Mouse (Mus musculus): Measurements from ENCODE around the gene Htr1d.

Htr1d gene

DNA sequence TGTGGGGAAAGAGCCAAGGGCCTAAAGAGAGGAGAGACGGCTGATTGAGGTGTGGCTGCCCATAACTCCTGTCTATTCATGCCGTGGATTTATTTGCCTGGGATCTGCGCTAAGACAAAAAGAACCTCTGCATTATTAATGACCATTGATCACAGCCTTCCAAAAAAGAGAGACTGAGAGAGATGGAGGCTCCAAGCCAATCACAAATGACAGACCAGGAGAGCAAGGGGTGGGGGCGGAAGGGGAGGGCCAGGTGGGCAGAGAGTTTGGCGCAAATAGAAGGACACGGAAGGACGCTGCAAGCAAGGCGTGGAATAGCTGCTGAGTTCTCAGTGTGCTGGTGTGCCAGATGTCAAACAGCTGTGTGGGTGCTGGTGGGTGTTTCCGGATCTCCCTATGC is at the start of gene Htr1d:
TSS of gene Htr1d (plus strand) at position 301 of the 400 bp plus-strand sequence.
- no peak for DNase-seq

DNA sequence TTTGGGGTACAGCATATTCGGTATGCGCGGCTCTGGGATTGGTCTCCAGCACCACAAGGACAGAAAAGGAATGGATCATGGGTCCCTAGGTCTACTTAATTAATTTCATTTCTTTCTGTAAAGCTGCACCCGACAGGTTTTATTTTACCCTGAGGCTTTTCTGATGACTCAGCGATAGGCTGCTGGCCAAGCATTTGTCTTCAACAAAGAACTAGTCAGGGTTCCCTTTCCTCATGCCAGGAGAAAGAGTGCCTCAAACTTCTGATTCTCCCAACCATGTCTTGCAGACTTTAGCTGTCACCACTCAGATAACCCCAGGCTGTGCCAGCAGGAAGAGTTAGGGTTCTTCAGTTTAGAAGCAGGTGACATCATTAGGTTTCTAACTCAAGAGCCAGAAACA is 46.3 kb upstream of the Htr1d start:
- DNase-seq = no peak

- no peak for DNase-seq
Observed at GRCm38 (mm10) chr4:136383052-136383451, 40.3 kb upstream of the Htr1d start.

DNA sequence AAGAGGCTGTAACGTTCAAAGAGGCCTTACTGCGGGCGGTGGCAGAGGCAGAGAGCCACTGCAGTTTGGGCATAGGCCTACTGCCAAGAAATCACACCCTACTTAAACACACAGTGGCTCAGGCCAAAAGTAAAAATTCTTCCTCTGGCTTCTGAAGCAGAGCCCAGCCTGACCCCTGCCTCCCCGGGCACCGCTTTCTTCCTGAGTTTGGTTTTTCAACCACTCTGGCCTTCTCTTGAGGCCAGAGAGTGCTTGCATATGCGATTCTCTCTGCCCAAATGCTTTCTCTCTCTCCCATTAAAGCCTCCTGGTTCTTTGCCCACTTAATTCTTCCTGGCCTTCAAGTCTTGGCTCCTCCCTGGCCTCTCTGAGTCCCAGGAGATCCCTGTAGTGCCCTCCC is 39.5 kb upstream of the Htr1d start:
- DNase-seq = no peak

DNA sequence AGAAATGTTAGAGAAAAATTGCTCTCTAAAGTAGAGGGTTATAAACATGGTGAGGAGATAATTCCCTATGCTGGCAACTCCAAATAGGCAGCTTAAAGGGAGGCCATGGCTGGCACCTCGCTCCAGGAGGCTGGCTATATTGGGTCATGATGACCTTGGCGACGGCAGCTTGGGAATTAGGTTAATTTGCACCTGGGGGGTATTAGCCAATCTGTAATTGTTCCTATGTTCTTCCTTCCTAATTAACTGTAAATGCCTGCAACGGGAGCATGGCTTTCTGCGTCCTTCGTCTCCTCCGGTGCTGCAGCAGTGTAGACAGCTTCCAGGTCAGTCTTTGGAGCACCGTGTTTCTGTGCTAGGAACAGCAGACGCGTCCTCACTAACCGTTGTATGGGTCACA is 36.1 kb upstream of the Htr1d start:
- DNase-seq = peak; percentile 10 to 18

GRCm38 (mm10) chr4:136401806-136402205 is 21.5 kb upstream of the Htr1d start:
- no peak for DNase-seq

DNA sequence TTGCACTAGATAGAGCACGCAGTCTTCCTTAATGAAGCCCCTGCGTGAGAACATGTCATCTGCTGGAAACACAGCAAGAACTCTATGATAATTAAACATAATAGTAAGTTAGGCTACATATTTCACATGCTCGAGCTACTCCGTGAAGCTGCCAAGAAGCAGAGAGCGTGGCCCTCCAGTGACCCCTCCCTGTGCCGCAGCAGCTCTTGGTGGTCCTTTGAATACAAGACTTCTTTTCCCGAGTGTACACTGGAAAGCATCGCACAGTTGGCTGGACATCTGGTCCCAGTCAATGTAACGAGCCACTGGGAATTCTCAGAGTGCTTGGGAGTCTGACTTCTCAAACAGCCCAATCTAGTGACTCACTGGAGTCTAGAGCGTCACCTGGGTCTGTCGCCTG is 15.5 kb upstream of the Htr1d start:
- DNase-seq = no peak

- no peak for DNase-seq
Observed at GRCm38 (mm10) chr4:136411995-136412765, 11.1 kb upstream of the Htr1d start.

DNA sequence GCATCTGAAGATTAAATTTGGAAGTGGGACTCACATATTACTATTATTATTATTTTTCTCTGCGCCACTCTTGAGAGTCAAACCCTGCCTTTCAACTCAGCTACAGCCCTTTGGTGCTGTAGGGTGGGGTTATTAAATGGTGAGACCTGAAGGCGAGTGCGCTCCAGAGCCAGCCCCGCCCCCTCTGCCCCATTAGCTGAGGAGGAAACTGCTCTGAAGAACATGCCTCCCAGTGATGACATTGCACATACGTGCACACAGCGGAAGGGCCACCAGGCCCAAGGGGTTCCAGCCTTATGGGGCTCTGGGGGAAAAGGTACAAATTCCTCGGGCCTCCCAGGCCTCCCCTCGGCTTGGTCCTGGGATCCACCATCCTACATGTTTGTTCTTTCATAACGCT is 7.8 kb upstream of the Htr1d start:
- no peak for DNase-seq

DNA sequence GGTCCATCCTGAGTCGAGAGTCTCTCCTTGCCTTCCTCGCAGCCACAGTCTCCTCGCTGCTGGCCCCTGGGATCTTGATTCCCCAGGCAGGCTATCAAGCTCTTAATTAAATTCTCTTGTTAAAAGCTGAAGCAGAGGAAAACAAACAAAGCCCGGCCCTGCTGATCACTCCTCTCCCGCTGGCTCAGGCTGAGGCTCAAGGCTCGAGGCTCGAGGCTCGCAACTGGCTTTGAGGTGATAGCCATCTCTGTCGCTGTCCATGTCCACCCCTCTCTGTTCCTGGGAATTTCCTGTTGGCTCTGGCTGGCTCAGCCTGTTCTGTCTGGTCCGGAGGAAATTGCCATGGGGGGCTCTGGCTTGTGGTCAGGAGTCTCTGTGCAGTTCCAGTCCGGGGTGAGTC is 4.4 kb upstream of the Htr1d start:
- no peak for DNase-seq

DNA sequence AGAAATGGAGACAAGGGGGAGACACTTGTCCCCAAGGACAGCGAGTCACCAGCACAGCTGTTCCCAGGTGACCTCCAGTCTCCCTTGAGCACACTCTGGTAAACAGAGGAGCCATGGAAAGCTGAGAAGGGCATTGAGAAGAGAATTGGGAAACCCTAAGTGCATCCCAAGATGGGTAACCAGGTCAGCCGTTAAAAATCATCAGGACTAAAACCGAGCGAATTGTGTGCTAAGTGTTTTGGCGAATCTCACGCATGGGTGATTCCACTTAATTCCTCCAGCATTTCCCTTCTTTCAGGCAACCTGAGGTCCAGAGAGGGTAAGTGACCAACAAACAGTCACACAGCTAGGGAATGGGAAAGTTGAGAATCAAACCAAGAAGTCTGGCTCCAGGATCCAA is 3.9 kb upstream of the Htr1d start:
- DNase-seq = no peak

DNA sequence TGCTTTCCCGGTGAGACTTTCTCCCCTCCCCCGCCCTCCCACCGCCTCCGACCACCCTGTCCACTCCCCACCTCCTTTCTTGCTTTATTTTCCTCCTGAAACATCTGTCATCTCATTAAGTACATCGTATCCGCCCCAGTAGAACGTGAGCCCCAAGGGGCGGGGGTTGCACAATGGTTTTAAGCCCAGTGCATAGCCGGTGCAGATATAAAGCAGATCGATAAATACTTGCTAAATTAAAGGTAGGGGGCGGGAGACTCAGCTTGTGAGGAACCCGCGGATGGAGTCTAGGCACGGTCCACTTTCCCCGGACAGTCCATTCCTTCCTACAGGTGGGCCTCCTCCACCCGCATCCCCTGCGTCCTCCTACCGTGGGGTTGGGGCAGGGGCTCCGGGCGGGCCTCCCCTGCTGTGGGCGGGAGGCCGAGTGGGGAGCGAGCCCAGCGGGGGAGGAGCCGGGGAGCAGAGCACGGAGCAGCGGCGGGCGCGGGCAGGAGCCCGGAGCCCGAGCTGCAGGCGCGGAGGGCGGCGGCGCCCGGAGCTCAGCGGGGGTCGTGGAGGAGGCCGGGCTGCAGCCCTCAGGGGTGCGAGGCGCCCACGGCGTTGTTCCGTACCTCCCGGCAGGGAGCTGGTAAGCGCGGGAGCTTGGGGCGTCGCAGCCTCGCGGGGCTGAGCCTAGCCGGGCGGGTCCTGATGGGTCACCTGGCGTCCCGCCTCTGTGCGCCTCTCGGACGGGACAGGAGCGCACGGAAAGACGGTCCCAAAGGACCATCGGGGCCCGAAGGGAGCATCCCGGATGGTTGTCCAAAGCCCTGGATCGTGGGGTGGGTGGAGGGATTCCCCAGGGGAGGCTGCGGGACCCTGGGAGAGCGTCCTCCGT is 1.0 kb downstream of the Htr1d start:
- DNase-seq = peak in 1 of 2 experiments; percentile 6

GRCm38 (mm10) chr4:136425000-136425288 is 1.6 kb downstream of the Htr1d start:
- DNase-seq = peak; percentile 37 to 46

DNA sequence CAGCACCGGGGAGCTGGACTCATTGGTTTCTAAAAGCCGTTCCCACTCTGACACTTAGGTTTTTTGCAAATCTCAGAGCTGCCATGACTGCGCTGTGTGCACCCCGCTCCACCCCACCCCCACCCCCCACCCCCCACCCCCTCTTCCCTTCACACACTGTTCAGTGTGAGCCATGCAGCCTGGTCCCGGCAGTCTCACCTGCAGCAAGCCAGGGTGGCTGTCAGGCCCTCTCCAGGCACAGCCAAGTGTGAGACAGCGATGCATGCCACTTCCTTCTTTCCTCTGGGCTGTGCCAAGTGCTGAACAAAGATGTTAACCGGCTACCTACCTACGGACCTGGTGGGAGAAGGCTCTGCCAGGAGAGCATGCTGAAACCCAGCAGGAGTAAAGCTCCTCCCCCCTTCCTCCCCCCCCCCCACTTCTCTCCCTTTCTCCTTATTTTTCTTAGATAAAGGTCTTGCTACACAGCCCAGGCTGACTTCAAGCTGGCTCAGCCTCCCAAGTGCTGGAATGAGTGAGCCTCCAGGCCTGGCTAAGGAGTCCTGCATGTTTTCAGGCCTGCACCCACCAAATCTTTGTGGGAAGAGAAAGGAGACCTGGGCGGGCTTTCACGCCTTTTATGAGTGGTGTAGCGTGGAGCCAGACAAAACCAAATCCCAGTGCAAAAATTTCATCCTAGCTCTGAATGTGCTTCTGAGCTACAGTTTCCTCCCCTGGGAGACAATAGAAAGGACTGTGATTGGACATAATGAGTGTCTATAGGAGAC is 7.5 kb downstream of the Htr1d start:
- no peak for DNase-seq

- peak; percentile 50 to 66 for DNase-seq
Observed at GRCm38 (mm10) chr4:136431376-136431693, 8.0 kb downstream of the Htr1d start.

GRCm38 (mm10) chr4:136434029-136434428 is 10.7 kb downstream of the Htr1d start:
- no peak for DNase-seq

DNA sequence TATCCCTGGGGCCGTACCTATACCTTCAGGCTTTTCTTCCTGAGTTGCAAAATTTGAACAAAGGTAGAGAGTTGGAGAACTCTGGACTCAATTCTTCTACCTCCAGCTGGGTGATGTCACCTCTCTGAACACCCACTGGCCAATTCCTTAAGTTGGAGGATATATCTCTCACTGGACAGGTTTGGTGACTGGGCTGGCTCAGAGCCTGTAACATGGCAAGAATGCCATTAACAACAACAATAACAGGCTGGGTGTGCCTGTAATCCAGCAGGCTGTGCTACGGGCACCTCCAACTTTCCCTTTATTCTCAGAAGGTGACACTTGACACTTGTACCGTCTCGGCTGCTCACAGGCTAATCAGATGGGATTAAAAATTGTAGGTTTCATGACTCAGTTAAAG is 15.8 kb downstream of the Htr1d start:
- DNase-seq = no peak

GRCm38 (mm10) chr4:136441354-136442043 is 18.2 kb downstream of the Htr1d start:
- DNase-seq = no peak

DNA sequence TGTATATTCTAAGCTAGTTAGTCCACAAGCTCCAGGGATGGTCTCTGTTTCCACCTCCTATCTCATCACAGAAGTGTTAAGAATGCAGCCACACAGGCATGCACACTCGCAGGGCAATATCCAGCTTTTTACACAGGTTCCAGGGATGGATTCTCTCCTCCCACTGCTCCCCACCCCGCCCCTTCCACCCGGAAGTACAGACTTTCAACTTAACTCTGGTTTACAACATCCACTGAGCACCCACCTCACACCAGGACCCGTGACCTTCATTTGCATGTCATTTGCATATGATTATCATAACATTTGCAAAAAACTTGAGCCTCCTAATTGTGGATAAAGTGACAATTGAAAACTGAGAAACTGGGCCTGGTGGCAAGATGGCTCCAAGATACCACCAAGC is 21.2 kb downstream of the Htr1d start:
- DNase-seq = no peak

GRCm38 (mm10) chr4:136449795-136450194 is 26.5 kb downstream of the Htr1d start:
- DNase-seq = no peak

GRCm38 (mm10) chr4:136450271-136450670 is 26.9 kb downstream of the Htr1d start:
- DNase-seq = no peak

DNA sequence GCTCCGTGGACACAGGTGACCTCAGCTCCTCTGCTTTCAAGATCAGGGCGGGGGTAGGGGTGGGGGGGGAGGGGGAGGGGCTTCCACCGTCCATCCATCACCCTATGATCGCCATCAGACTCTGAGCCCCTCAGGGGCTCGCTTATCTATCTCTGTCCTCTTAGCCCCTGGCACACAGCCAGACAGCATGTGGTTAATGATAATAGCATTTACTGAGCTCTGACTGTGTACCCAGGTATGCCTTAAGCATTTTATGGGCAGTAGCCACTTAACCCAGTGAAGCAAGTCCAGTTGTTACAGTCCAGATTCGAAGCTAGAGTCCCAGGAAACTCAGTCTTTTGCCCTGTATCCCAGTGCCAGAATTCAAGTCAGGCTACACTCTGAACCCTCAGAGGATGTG is 28.2 kb downstream of the Htr1d start:
- DNase-seq = no peak

- DNase-seq = no peak
Observed at GRCm38 (mm10) chr4:136452286-136452685, 29.0 kb downstream of the Htr1d start.

Data from cerebellum, adult 18-20 months (tissue).